Mouse (Mus musculus) E14TG2a.4 (cell line): ENCODE results near the gene Ncaph.

Experiments
- H3K27me3 ChIP-seq: 2 replicates; pipeline ENCODE4 v1.6.1; 2014; ENCODE audit warnings: low read length, control low read depth; ENCODE audit not compliant: insufficient read depth
- H3K36me3 ChIP-seq: 2 replicates; pipeline ENCODE4 v1.6.1; 2014; ENCODE audit warnings: low read length, control low read depth; ENCODE audit not compliant: insufficient read depth
- H3K4me1 ChIP-seq: replicated peaks from 2 replicates; pipeline ENCODE4 v1.6.1; 2014; ENCODE audit warnings: low read depth, low read length, control low read depth
- H3K4me3 ChIP-seq: replicated peaks from 2 replicates; pipeline ENCODE4 v1.5.1; 2014; ENCODE audit warnings: mild to moderate bottlenecking, low read length
- H3K9me3 ChIP-seq: 2 replicates; pipeline ENCODE4 v1.6.1; 2014; ENCODE audit warnings: low read length, control low read depth
- CTCF ChIP-seq: conservative IDR thresholded peaks from 2 replicates; pipeline ENCODE4 v1.5.1; 2014; ENCODE audit warnings: low read length
- NANOG ChIP-seq: IDR thresholded peaks from 2 replicates; pipeline ENCODE4 v1.6.1; 2014; ENCODE audit warnings: borderline replicate concordance, low read length, mixed read lengths
- POU5F1 ChIP-seq: IDR thresholded peaks from 2 replicates; pipeline ENCODE4 v1.6.1; 2014; ENCODE audit warnings: low read length, borderline replicate concordance

Gene Ncaph

GRCm38 (mm10) chr2:127074116-127074515, 59.6 kb downstream of the Ncaph start:
- Histone ChIP-seq H3K4me1 (peaks cover 23% of the 10 kb centered on the region), H3K27me3 (peaks cover 3% of the 10 kb centered on the region; the same call in 1 of the 2 replicates), H3K4me3 (no peak overlapping the region), H3K9me3 (no peaks in the 10 kb centered on the region), H3K36me3 (no peaks in the 10 kb centered on the region)
- TF ChIP-seq CTCF, result no peak
- no peak for TF ChIP-seq NANOG
- TF ChIP-seq POU5F1, result no peak

DNA sequence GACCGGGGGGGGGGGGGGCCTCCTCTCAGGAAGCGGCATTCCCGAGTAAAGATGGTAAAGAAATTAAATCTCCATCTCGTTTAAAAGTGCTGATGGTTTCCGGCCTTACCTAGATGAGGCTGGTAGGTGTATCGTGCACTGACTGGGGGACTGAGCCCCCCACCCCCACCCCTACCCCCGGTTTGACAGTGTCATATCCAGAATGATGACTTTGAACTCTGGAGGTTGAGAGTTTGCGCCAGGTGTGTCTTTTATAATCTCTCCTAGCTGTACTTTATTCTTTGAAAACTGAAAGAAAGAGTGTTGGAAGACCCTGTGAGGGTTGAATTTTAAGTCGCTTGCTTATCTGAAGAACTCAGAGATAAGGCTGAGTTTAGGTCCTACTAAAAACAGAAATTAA, 62.9 kb downstream of the Ncaph start:
- H3K4me1 ChIP-seq, result peaks cover 13% of the 10 kb centered on the region
- peaks cover 3% of the 10 kb centered on the region; the same call in 1 of the 2 replicates for H3K27me3 ChIP-seq
- no peaks in the 10 kb centered on the region for H3K9me3 ChIP-seq
- peaks cover 11% of the 10 kb centered on the region for H3K36me3 ChIP-seq
- TF ChIP-seq POU5F1 (no peak), NANOG (no peak), CTCF (no peak)
- peak overlapping the region; percentile 80 for H3K4me3 ChIP-seq

- no peak for TF ChIP-seq POU5F1
- TF ChIP-seq NANOG, result no peak
- no peak for TF ChIP-seq CTCF
- H3K4me1 ChIP-seq, result peaks cover 13% of the 10 kb centered on the region
- peaks cover 11% of the 10 kb centered on the region for H3K36me3 ChIP-seq
- peak within 1 kb of the TSS; percentile 80 for H3K4me3 ChIP-seq
- H3K9me3 ChIP-seq, result no peaks in the 10 kb centered on the region
- peaks cover 3% of the 10 kb centered on the region; the same call in 1 of the 2 replicates for H3K27me3 ChIP-seq
These were observed 63.3 kb downstream of the Ncaph start, which contains the start of gene Blvra for GRCm38 (mm10) chr2:127070435-127070841. Blvra (plus strand) TSS chr2:127070665.

GRCm38 (mm10) chr2:127069781-127070434, 63.8 kb downstream of the Ncaph start:
- H3K27me3 ChIP-seq, result peaks cover 3% of the 10 kb centered on the region; the same call in 1 of the 2 replicates
- peak overlapping the region; percentile 80 for H3K4me3 ChIP-seq
- H3K36me3 ChIP-seq, result peaks cover 11% of the 10 kb centered on the region
- H3K9me3 ChIP-seq, result no peaks in the 10 kb centered on the region
- no peak for TF ChIP-seq NANOG
- TF ChIP-seq POU5F1, result no peak
- no peak for TF ChIP-seq CTCF
- H3K4me1 ChIP-seq, result peaks cover 13% of the 10 kb centered on the region

DNA sequence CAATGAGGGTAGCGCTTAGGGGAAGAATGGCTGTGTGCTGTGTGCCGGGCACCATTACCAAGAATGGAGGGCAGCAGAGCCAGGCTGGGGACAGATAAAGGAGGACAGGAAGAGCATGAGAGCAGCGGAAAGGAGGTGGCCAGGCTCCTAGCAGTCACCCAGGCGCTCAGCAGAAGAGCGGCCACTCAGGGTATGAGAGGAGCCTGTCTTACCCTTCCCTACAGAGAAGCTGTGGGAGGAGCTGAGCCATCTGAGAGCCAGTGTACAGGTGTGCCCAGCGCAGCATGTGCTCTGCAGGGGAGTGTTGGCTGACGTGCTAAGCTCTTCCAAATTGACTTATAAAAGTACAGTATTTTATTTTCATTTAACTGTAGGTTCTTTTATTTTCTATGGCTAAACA, 64.9 kb downstream of the Ncaph start:
- TF ChIP-seq POU5F1 (no peak), NANOG (no peak), CTCF (no peak)
- Histone ChIP-seq H3K4me1 (peaks cover 13% of the 10 kb centered on the region), H3K4me3 (no peak overlapping the region), H3K36me3 (peaks cover 11% of the 10 kb centered on the region), H3K27me3 (peaks cover 3% of the 10 kb centered on the region; the same call in 1 of the 2 replicates), H3K9me3 (no peaks in the 10 kb centered on the region)

- TF ChIP-seq CTCF, result no peak
- TF ChIP-seq POU5F1, result no peak
- no peak for TF ChIP-seq NANOG
- H3K4me3 ChIP-seq, result no peak overlapping the region
- H3K4me1 ChIP-seq, result no peaks in the 10 kb centered on the region
- H3K9me3 ChIP-seq, result no peaks in the 10 kb centered on the region
- no peaks in the 10 kb centered on the region for H3K27me3 ChIP-seq
- H3K36me3 ChIP-seq, result peaks cover 41% of the 10 kb centered on the region
These were observed 72.3 kb downstream of the Ncaph start for GRCm38 (mm10) chr2:127061471-127061870.
